Mouse (Mus musculus): Measurements from ENCODE around the gene Gm5150.
"Not testable (repeated sequence)": the region's sequence is repeated elsewhere in the genome, so short reads cannot be mapped to it uniquely, and the experiment has no call there.

Gm5150 gene

GRCm38 (mm10) chr3:16006215-16006614, at the start of gene Gm5150:
Gene Gm5150 (minus strand): TSS chr3:16006437.
- no peak for DNase-seq

DNA sequence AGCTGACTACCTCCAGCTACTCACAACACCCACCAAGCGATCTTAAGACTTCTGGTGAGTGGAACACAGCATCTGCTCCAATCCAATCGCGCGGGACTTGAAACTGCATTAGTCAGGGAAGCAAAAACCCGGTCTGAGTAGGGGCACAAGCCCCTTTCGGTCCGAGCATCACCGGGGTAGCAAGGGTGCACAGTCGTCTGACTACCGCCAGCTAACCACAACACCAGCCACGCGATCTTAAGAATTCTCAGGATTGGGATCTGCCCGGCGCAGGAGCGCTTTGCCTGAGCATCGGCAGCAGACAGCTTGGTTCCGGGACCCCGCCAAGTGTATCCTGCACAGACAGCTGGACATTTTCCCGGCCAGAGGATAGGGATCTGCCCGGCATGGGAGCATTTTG, 45.5 kb upstream of the Gm5150 start:
- DNase-seq = not testable (repeated sequence)

GRCm38 (mm10) chr3:16047288-16047687, 41.1 kb upstream of the Gm5150 start:
- no peak for DNase-seq

GRCm38 (mm10) chr3:16043315-16043714, 37.1 kb upstream of the Gm5150 start:
- no peak for DNase-seq

DNA sequence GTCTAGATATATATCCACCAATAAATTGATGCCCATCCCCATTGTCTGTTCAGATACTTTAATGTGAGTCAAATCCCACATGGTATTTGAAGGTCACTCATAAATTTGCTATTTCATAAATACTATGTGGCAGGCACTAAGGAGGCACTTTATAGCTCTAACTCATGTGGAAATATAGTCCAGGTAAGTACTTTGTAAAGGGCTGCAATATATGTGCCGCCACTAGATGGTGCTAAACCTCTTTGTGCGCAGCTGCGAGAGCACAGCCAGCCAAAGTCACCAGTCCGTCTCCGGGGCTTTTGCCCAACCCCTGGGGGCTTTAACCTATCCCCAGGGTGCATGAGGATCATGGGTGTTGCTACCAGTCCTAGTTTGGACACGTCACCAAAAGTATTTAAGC, 18.8 kb upstream of the Gm5150 start:
- peak in 1 of 2 experiments; percentile 4 for DNase-seq

GRCm38 (mm10) chr3:16022214-16022613, 16.0 kb upstream of the Gm5150 start:
- no peak for DNase-seq

DNA sequence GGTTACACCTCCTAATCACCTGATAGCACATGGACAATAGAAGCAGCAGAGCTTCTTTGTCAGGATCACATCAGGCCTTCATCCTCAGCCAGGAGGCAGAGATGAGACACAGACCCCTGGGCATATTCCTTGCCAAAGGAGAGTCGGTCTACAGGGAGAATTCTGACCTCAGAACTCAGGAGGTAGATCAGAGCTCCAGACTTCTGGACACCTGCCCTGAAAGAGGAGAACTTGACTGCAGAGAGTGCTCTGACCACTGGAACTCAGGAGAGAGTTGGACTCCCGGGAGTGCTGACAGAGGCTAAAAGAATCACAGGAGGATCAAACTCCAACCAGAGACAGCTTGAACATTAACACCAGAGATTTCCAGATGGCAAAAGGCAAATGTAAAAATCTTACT, 8.2 kb upstream of the Gm5150 start:
- DNase-seq = not testable (repeated sequence)

GRCm38 (mm10) chr3:16007827-16008226, 1.6 kb upstream of the Gm5150 start:
- no peak for DNase-seq

- no peak for DNase-seq
Measured at GRCm38 (mm10) chr3:16003890-16004633, 2.2 kb downstream of the Gm5150 start.

DNA sequence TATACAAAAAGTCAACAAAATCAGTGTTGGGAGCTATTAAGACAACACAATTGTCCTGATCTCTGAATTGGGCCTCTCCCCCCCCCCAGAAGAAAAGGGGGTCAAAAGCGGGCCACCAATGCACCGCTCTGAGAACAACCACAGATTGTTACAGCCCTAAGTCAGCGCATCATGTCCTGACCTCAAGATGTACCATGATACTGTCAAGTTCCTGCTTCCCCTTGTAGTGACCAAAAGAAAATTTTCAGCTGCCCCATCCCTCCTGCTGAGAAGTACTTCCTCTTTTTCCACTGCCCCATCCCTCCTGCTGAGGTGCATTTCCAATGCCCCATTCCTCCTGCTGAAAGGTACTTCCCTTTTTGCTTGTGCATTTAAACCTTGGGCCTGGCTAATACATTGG, 6.8 kb downstream of the Gm5150 start:
- DNase-seq = not testable (repeated sequence)

GRCm38 (mm10) chr3:15982216-15982615, 24.0 kb downstream of the Gm5150 start:
- DNase-seq = no peak

DNA sequence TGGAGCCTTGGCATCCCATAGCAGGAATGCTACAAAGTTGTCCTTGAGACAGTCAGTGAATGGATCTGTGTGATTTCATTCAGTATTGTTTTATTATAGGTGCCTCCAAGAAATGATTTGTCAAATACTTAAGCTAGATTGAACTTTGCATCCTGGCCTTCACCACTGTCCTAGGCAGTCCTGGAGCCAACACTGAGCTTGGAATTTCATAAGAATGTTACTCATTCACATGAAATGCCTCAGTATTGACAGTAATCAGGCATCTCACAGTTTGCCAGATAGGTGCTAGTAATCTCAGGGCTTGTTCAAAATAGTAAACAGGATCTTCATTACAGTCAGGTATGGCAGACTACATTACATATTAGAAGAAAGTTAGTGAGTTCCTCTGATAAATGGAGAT, 49.3 kb downstream of the Gm5150 start:
- DNase-seq = no peak

All from thymus, postnatal 36 days (tissue).